Mouse (Mus musculus) heart, adult 2 months (tissue): ENCODE measurements at regions not wholly inside any gene's neighbourhood (a gene's known extent, or its start where the extent isn't known, plus 50 kb on each side); places are given as distances from the start of the nearest gene placed in this dataset.
"Not testable (repeated sequence)": the region's sequence is repeated elsewhere in the genome, so short reads cannot be mapped to it uniquely, and the experiment has no call there.

Experiments
- DNase-seq, 2 experiments: peaks; one replicate each; pipeline ENCODE4 v3.0.0; 2021
- H3K27ac ChIP-seq: fragments of 200-600 bp; 2 replicates; pipeline ENCODE4 v1.8.1; 2022
- H3K27me3 ChIP-seq: fragments of 200-500 bp; 2 replicates; pipeline ENCODE4 v1.6.1; 2012; ENCODE audit warnings: mild to moderate bottlenecking, low read length, inconsistent platforms, mixed read lengths; ENCODE audit not compliant: control insufficient read depth, insufficient read depth
- H3K36me3 ChIP-seq: fragments of 200-500 bp; 2 replicates; pipeline ENCODE4 v1.6.1; 2012; ENCODE audit warnings: low read length, inconsistent platforms; ENCODE audit not compliant: control insufficient read depth, insufficient read depth
- H3K4me1 ChIP-seq: fragments of 200-500 bp; 2 replicates; pipeline ENCODE4 v1.6.1; 2011; ENCODE audit warnings: low read length; ENCODE audit not compliant: control insufficient read depth, insufficient read depth
- H3K4me3 ChIP-seq: fragments of 200-600 bp; 2 replicates; pipeline ENCODE4 v1.8.1; 2022
- H3K79me2 ChIP-seq: fragments of 200-500 bp; replicated peaks from 2 replicates; pipeline ENCODE4 v1.6.1; 2012; ENCODE audit warnings: mild to moderate bottlenecking, inconsistent platforms, low read length, moderate library complexity, mixed read lengths; ENCODE audit not compliant: control insufficient read depth, insufficient read depth
- H3K9ac ChIP-seq: fragments of 200-500 bp; 2 replicates; pipeline ENCODE4 v1.6.1; 2012; ENCODE audit warnings: low read depth, mild to moderate bottlenecking, control low read depth, inconsistent platforms, low read length, mixed read lengths
- CTCF ChIP-seq: fragments of 200-600 bp; IDR thresholded peaks from 2 replicates; pipeline ENCODE4 v1.8.1; 2022; ENCODE audit warnings: antibody characterized with exemption, mild to moderate bottlenecking, moderate library complexity
- EP300 ChIP-seq: fragments of 200-500 bp; IDR thresholded peaks from 2 replicates; pipeline ENCODE4 v1.6.1; 2011; ENCODE audit warnings: low read depth, low read length, control low read depth; ENCODE audit not compliant: insufficient read depth
- POLR2A ChIP-seq: fragments of 200-500 bp; IDR thresholded peaks from 2 replicates; pipeline ENCODE4 v1.6.1; 2011; ENCODE audit warnings: mild to moderate bottlenecking, low read depth, low read length, control low read depth; ENCODE audit not compliant: insufficient read depth
- WGBS: fragments of 180-500 bp; shearing (Covaris S2); methylation state at CpG from one replicate; pipeline ENCODE4 v1.1.7; 2018; 5-methylcytosine and 5-hydroxymethylcytosine counted together
- intact Hi-C: fragments of 180-260 bp; cut with DNase I; formaldehyde crosslinking; loops from one replicate; pipeline ENCODE4 v1.15.1; 2025

DNA sequence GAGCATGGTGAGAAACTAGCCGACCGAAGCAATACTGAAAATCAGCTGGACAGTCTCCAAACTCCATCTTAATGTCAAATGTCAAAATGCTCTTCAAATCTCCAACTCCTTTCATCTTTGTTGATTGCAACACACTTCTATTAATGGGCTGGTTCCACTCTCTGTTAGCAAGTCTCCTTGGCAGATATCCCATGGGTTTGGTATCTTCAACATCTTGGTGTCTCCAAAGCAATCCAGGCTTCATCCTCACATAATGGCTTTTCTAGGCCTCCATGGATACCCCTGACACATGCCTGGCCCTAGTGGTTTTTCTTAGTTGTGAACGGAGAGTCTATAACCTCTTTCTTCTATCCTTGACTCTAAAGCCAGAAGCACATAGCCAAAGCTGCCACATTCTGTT is 118.0 kb upstream of the Ppp6c start:
- H3K4me1 ChIP-seq, result no peaks in the 10 kb centered on the region
- H3K27me3 ChIP-seq, result no peaks in the 10 kb centered on the region
- TF ChIP-seq CTCF (no peak), EP300 (no peak), POLR2A (no peak)
- intact Hi-C loops, result no loop called here
- H3K4me3 ChIP-seq, result no peak overlapping the region
- H3K27ac ChIP-seq, result no peak overlapping the region
- H3K36me3 ChIP-seq, result no peaks in the 10 kb centered on the region
- DNase-seq, result no peak
- H3K9ac ChIP-seq, result no peak overlapping the region
- WGBS, result 73% methylated on average over 3 of the region's 3 CpGs
- no peaks in the 10 kb centered on the region for H3K79me2 ChIP-seq

GRCm38 (mm10) chr2:39340406-39340805 is 114.2 kb upstream of the Ppp6c start:
- TF ChIP-seq POLR2A, result no peak
- TF ChIP-seq EP300, result no peak
- TF ChIP-seq CTCF, result no peak
- Histone ChIP-seq H3K4me1 (no peaks in the 10 kb centered on the region), H3K79me2 (no peaks in the 10 kb centered on the region), H3K27me3 (no peaks in the 10 kb centered on the region), H3K36me3 (no peaks in the 10 kb centered on the region), H3K4me3 (no peak overlapping the region), H3K27ac (no peak overlapping the region), H3K9ac (no peak overlapping the region)
- DNase-seq, result no peak
- intact Hi-C loops, result no loop called here
- WGBS, result 60% methylated on average over 3 of the region's 3 CpGs

- no peaks in the 10 kb centered on the region for H3K79me2 ChIP-seq
- H3K4me3 ChIP-seq, result no peak overlapping the region
- H3K27me3 ChIP-seq, result no peaks in the 10 kb centered on the region
- H3K36me3 ChIP-seq, result no peaks in the 10 kb centered on the region
- no peak overlapping the region for H3K9ac ChIP-seq
- no peaks in the 10 kb centered on the region for H3K4me1 ChIP-seq
- WGBS, result 80% methylated on average over 9 of the region's 9 CpGs
- TF ChIP-seq POLR2A, result no peak
- no peak for TF ChIP-seq CTCF
- no peak for TF ChIP-seq EP300
- intact Hi-C loops, result no loop called here
- DNase-seq, result no peak
- no peak overlapping the region for H3K27ac ChIP-seq
Observed at GRCm38 (mm10) chr2:39338832-39339649, 112.8 kb upstream of the Ppp6c start.

DNA sequence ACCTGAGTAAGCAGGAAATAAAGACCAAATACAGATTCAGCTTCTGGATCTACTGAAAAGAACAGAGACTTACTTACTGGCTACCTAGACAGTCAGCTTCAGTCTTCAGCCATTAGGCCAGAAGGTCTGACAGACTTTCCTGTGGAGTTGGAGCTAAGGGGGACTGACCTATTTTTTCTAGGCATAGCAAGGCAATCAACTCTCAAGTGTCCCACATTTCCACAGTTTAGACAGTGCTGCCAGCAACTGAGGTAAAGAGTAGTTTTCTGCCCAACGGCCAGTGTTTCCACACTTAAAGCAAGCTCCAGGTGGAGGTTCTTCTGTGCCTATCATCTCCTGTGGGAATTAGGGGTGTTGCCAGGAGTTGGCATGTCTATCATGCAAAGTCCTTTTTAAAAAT is 111.3 kb upstream of the Ppp6c start:
- H3K27ac ChIP-seq, result no peak overlapping the region

GRCm38 (mm10) chr2:39325715-39326493 is 99.7 kb upstream of the Ppp6c start:
- Histone ChIP-seq H3K36me3 (no peaks in the 10 kb centered on the region), H3K4me1 (no peaks in the 10 kb centered on the region), H3K27me3 (no peaks in the 10 kb centered on the region), H3K79me2 (no peaks in the 10 kb centered on the region), H3K9ac (no peak overlapping the region), H3K27ac (no peak overlapping the region), H3K4me3 (peak overlapping the region; percentile 26)
- DNase-seq, result no peak
- 29% methylated on average over 9 of the region's 9 CpGs for WGBS
- no peak for TF ChIP-seq EP300
- no peak for TF ChIP-seq CTCF
- no peak for TF ChIP-seq POLR2A
- intact Hi-C loops, result no loop called here

More for the DNA sequence above, 111.3 kb upstream of the Ppp6c start:
- intact Hi-C loops, result no loop called here
- TF ChIP-seq EP300 (no peak), POLR2A (no peak), CTCF (no peak)
- WGBS, result 83% methylated on average over 1 of the region's 1 CpGs
- Histone ChIP-seq H3K27me3 (no peaks in the 10 kb centered on the region), H3K9ac (no peak overlapping the region), H3K79me2 (no peaks in the 10 kb centered on the region), H3K36me3 (no peaks in the 10 kb centered on the region), H3K4me3 (no peak overlapping the region), H3K4me1 (no peaks in the 10 kb centered on the region)
- no peak for DNase-seq

GRCm38 (mm10) chr2:39325122-39325521 is 98.9 kb upstream of the Ppp6c start:
- H3K4me3 ChIP-seq, result peak overlapping the region; percentile 26; the same call in 1 of the 2 replicates
- 52% methylated on average over 3 of the region's 3 CpGs for WGBS
- H3K27ac ChIP-seq, H3K9ac ChIP-seq, H3K36me3 ChIP-seq, H3K27me3 ChIP-seq, intact Hi-C loops, H3K4me1 ChIP-seq, H3K79me2 ChIP-seq, DNase-seq: not testable (repeated sequence)
